Mouse (Mus musculus) spleen, postnatal 14 days (tissue): ENCODE data around the gene 4933424G06Rik.

ENCODE experiments used
- DNase-seq, 2 experiments: peaks; one replicate each; pipeline ENCODE4 v3.0.0; 2021 to 2022; ENCODE audit warnings: low spot score in 2 of 2

Gene 4933424G06Rik

DNA sequence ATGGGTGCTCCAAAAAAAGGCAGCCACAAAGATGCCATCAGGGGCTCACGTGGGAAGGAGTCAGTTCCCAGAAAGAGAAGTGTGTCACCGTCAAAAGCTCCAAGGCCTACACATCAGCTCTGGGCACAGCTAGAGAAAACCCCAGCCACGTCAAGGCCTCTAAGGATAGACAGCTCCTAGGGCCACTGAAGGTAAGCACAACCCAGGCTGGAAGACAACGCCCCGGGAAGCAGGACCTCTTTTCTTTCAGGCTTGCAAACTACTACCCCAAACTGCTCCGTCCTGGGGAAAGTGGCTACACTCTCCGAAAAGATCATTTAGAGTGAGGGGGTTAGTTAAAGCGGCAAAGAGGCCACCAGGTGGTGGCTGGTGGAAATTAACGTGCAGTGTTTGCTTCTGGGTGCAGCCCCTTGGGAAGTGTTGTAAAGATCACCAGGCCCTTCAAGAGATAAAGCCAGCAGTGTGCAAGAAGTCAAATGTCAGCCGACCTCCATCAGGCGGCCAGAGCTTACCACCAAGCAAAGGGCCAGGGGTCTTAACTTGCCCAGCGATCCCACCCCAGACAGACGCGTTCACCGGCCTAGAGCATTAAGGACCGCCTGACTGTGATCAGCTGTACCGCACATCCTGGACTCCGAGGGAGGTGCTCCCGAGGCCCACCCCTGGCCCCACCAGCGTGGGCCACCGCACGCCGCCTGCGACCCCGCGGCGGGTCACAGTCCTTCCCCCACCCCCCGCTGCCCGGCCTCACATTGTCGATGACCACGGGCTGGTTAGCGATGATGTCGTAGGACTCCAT, 695 bp upstream of the 4933424G06Rik start:
- DNase-seq = peak in 1 of 2 experiments; percentile 27

DNA sequence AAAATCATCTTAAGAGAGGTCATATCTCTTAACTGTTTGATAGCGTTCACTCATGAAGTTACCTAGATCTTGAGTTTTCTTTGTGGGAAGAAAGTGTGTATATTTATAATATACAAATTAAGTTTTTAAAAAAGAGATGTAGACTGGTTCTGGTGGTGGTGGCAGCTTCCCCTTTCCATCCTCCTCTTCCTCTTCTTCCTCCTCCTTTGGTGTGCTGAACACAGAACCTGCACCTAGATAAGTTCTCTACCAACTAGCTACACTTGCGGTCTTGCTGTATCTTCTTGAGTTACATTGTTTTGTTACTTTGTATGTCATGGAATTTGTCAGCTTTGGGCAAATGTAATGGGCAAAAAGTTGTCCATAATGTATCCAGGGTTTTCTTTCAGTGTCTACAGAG, 1.2 kb downstream of the 4933424G06Rik start:
- no peak for DNase-seq

DNA sequence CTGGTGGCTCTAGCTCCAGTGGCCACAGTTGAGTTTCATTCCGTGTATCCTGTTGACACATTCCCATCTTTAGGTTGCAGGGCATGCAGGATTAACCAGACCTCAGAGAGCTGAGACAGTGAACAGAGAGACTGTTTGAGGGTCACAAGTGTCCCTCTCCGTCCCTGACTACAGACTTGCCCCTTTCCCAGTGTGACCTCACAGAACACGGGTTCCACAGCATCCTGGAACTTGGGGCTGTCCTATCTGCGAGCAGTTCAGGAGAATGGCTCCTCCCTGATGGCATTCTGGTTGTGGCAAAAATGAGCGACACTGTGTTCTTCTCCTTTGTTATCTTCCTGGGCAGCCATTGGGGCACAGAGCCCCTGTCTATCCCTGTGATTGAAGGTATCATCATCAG, 4.4 kb downstream of the 4933424G06Rik start, which contains the start of gene Actr1b:
TSS of gene Actr1b (minus strand) at position 112 of the 400 bp plus-strand sequence.
- no peak for DNase-seq

DNA sequence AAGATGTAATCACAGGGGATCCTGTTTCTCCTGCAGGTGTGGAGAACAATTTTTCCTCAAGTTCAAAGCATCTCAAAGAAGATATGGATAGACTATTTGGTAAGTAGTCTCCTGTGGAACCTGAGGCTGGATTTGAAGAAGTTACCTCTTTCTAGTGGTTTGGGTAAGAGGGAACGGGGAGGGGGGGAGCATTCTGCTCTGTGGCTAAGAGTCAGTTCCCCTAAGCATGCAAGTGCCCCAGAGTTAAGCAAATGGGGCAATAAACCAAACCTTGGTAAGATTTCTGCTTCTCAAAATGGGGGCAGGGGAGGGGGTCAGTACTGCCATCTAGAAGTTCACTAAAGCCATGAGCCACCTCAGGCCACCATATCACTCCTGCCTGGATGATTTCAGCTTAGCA, 8.8 kb downstream of the 4933424G06Rik start:
- DNase-seq = no peak

DNA sequence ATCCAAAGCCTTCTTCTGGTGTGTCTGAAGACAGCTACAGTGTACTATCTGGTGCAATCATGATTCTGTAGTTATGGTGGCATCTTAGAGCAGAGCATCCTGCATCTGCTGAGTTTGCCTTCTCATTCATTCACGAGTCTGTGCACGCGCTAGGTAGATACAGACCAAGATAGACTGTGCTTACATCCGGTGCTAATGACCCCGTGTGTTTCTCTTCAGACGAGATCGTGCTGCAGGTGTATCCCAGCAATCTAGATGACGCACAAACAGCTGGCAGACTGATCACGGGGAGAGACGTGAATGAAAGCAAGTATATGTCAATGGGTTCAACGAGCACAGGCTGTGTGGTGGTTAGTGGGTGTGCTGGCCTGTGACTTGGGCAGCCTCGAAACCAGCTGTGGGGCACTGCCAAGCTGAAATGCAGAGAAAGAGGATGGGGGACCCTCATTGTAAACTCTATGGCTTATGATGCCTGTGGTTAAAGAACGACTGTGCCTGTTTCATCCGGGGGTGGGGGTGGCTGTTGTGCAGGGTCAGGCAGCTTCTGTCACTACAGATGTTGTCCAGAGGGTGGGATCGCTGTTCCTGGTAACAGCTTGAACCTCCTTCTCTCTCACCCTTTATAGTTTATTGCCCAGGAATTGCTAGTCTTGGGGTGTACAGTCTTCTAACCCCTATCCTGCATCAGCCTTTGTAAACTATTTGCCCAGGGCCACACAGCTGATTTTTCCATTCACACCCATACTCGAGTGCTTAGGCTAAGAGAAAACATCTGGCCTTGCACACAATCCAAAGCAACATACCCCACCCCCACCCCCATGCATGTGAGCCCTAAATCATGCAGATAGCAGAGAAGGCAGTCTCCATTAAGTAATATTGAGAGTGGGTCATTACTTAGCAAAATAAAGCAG, 13.5 kb downstream of the 4933424G06Rik start:
- no peak for DNase-seq

DNA sequence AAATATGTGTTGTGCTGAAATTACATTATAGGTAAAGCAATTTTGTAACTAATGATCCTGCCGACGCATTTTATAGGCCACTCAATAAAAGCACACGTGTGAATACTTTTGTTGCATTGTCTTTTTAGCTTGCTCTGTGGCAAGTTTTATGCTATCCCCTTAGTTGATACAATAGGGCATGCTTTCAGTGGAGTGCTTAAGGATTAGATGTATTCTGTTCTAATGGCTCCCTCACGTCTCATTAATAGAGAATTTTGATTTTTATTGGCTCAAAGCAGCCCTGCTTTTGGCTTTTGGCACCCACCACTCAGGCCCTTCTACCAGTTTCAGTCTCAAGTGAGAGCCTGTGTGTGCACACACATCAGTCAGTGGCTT, 14.1 kb downstream of the 4933424G06Rik start:
- DNase-seq = no peak

DNA sequence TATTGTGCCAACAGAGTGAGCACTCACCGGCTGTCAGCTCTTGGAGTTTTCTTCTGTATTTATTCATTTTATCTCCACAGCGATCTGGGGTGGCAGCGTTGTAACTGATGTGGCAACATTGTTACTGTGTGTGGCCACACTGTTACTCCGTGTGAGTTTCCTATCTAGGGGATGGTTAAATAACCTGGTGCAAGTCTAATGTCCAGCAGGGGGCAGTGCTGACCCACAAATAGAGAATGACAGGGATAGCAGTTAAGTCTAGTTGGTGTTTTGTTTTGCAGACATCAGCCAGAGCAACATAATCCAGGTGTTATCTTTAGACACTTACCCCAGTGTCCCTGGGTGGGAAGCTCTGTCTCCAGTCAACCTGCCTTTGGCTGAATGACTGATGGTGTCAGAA, 27.4 kb downstream of the 4933424G06Rik start:
- DNase-seq = peak; percentile 55 to 76

DNA sequence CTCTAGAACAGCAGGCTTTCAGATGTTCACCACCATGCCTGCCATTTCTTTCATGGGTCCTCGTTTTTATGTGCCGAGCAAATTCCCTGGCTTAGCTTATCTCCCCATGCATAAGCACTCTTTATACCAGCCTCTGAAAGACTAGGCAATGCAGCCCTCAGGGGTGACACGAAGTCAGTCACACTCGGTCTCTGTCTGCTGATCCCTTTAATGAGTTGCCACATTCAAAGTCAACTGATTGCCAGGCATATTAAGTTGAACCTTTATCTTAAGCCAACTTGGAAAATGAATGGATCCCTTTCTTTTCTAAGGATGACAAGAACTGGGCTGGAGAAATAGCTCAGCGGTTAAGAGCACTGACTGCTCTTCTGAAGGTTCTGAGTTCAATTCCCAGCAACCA, 29.3 kb downstream of the 4933424G06Rik start:
- DNase-seq = no peak

DNA sequence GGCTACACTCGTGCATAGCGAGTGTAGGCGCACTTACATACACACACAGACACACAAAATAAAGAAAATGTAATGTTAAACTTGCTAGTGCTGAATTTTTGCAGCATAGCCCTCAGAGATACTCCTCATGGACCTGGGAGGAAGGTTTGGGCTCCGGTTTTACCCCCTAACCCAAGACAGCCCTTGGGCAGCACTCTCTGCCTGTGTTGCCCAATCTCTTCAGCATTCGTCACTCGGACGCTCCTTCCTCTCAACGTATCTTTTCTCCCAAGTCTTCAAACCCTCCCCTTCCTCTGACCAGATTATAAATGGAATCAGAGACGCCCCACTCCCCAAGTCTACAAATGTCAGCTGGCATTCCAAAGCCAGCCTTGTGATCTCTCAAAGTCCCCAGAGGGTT, 33.1 kb downstream of the 4933424G06Rik start:
- DNase-seq = no peak

DNA sequence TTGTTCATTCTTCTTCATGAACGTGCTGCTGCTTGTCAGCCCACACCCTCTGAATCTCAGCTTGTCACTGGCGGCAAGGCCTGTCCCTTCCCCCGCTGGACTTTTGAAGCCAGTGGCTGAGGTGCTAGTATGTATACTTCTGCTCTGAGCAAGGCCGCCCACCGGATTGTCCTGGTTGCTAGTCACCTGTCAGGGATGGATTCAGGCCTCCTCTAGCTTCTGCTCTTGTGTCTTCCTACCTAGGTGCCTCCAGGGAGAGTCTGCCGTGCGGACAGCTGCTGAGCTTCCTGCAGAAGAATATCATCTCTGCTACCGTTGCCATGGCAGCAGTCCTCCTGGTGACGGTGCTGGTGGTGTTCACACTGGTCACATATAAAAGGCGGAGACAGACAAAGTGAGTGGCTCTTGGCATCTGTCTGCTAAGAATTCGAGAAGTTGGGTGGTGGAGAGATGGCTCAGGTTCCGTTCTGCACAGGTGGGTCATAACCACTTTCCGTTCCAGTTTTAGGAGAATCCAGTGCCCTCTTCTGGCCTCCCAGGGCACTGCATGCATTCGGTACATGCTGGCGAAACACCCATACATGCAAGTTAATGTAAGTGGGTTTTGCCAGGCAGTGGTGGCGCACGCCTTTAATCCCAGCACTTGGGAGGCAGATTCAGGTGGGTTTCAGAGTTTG, 34.5 kb downstream of the 4933424G06Rik start:
- DNase-seq = peak; percentile 48 to 69

DNA sequence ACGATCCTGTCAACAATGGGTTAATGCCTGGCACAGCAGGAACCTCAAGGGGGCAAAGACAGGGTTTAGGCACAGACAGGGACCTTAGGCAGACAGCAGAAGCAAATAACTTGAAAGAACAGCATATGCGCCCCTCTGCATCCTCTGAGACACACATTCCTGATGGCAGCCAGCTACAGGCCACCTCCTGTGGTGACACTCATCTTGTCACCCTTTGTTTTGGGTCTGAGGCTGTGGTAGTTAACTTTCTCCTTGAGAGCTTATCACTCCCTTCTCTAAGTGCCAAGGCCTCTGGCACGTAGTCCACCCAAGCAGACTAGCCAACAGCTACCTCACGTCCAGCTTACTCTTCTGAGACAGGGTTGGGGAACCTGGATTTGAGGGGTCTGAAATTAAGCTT, 35.7 kb downstream of the 4933424G06Rik start:
- DNase-seq = no peak

DNA sequence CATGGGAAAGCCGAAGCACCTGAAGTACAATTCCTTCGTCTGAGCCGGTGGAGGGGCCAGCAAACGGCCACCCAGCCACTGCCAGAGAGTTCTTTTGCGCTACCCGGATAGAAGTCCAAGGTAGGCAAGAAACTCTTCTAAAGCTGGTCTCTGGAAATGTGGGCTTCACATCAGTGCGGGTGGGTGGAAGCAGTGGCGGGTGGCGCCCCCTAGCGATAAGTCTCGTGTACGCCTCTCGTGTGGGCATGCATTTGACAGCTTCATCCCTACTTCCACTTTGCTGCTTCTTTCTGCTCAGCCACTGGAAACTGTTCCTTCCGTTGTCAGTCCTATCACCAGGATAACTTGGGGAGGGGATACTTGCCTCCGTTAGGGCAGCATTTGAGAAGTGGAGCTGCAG, 36.5 kb downstream of the 4933424G06Rik start:
- peak in 1 of 2 experiments; percentile 26 for DNase-seq

DNA sequence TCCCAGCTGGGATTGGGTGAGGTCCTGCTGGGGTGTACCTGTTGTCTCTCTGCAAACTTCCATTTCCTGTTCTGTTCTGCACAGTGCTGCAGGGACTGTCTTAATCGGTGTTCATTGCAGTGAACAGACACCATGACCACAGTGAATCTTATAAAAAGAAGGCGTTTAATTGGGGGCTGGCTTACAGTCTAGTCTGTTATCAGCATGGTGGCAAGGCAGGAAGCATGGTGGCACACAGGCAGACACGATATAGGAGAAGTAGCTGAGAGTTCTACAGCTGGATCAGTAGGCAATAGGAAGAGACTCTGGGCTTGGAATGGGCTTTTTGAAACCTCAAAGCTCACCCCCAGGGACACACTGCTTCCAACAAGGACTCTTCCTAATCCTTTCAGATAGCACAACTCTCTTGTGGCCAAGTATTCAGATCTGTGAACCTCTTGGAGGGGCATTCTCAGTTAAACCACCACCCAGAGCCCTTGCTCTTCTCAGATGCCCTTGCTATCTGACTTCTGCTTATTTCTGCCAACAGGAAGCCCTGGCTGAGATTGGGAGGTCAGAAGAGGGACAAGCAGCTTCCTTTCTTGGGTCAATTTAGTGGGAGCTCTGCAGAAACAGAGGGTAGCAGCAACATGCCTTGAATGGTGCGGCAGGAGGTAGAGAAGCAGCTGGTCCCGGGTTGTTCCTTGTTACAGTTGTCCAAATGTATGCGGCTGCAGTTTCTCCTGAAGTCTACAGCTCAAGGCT, 44.2 kb downstream of the 4933424G06Rik start:
- DNase-seq = no peak

DNA sequence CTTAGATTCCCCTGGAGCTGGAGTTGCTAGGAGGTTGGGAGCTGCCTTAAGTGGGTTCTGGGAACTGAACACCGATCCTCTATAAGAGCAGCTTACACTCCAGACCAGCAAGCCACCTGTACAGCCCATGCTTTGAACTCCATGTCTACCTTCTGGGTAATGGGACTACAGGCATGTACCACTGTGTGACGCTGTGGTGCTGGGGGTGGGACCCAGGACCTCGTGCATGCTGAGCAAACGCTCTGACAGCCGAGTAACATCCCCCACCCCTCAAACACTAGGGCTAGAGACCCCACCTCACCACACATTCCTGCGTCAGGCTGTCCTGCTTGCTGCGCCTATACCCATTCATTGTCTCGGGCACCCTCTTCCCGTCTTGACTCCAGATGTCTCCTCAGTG, 48.6 kb downstream of the 4933424G06Rik start:
- no peak for DNase-seq

DNA sequence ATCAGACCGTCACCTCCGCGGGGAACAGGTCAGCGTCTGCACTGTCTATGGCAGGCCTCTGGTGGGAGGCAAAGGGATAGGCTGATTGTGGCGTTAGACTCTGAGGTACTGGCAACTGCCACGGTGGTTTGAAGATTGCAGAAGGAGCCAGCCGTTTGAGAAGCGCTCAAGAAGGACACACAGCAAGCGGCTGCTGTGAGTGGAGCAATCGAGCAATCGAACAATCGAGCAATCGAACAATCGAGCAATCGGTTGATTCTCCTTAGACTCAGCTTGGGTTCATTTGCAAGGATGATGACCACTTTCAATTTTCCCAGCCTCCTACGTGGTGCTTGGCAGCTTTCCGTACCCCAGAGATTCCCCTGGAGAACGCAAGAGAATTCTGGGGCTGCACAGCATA, 49.1 kb downstream of the 4933424G06Rik start:
- no peak for DNase-seq

DNA sequence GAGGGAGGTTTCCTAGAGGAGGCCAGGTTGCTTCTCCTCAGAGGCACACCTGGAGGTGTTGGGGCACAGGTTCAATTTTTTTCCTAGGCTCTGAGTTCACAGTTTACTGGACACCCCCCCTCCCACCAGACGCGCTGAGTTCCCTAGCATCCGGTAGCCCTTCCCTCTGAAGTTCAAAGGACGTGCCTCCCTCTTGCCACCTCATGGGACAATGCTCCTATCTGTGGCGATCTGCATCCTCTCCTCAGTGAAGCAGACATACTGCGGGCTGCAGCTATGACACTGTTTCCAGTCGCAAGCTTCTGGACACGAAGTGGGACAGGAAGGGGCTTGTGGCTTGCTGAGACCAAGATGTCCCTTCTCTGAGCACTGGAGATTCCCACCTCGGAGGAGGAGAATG, 50.5 kb downstream of the 4933424G06Rik start:
- no peak for DNase-seq

DNA sequence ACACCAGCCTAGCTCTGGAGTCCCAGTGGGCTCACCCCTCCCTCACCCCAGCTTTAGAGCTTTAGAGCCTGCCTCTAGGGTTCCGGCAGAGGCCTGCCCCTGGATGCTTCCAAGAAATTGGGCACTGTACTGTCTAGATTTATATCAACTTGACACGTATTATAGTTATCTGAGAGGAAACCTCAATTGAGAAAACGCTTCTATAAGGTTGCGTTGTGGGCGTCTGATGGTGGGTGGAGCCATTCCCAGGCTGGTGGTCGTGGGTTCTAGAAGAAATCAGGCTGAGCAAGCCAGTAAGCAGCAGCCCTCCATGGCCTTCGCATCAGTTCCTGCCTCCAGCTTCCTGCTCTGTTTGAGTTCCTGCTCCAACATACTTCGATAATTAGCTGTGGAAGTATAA, 51.1 kb downstream of the 4933424G06Rik start:
- no peak for DNase-seq

DNA sequence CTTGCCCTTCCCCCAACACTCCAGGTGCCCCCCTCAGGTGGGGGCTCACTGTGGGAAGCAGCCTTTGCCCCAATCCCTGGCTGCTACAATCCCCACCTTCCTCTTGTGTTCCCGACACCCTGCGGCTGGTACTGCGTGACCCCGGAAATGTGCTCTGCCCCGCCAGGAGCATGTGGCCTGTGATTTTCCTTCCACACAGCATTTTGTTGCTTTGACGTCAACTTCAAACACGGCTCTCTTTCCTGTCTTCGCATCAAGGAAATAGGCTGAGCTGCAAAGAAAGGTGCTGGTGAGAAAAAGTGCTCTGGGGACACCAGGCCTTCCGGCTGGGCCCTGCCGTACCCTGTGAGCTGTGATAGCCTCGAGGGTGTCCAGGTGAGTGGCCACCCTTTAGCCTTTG, 51.6 kb downstream of the 4933424G06Rik start, which contains the start of gene Zap70:
TSS of gene Zap70 (plus strand) at position 231 of the 400 bp plus-strand sequence.
- no peak for DNase-seq

DNA sequence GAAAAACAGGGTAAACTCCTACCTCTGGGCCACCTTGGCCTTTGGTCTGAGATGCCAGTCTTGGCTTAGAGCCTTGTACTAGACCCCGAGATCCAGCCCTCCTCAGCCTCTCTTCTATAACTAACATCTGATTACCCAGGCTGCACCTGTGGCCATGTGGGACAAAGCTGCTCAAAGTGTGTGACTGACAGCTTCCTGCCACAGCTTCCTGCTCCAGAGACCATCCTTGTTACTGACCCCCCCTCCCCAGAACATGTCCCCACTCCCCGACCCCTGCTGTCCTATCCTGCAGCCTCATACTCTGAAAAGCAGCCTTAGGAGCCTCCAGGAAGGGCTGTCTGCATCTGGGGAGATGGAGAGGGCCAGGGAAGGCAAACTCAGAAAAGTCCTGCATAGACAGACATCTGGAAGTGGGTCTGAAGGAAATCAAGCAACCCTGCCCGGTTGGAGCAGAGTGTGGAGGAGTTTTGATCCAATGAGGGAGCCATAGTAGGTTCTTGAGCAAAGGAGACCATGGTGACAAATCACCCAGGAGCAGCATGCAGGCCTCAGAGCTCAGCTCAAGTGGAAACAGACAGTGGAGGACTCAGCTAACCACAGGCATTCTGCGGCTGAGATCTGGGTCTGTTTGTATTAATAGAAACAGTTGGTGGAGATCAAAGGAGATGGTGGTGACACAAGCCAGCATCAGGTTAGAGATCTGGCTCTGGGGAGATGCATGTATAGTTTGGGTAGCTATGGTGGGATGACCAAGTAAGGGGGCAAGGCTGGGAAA, 56.7 kb downstream of the 4933424G06Rik start:
- no peak for DNase-seq

DNA sequence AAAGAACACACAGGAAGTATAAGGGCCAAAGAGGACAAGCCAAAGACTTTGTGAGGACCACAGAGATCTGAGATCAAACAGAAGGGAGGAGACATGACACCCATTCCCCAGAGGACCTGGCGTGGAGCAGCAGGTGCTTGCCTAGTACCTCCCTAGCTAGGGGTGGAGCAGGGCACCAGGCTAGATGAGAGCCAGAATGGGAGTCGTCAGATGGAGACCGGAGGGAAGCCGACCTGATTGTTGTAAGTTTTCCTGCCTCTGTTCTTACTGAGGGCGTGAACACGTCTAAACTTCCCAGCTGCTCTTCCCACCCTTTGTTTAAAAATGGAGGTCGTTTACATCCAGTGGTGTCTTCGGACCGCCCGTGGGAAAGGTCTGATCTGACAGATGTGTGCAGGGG, 57.4 kb downstream of the 4933424G06Rik start:
- DNase-seq = no peak

DNA sequence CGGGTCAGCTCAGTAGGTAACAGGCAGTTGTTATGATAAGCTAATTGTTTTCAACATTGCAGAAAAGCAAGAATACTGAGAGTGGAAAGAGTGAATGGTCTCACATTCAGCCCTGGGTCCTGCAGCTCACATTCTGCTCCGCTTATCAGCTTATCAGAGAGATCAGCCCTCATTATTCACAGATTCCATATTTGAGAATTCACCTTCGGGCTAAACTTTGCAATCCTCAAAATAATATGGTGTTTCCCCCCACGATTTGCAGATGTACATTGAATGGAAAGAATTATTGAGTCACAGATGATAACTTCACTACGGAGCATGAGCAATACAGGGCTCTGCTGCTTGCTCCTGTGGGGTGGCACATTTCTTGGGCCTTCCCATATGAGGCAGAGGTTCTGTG, 58.8 kb downstream of the 4933424G06Rik start:
- no peak for DNase-seq
